Mouse (Mus musculus) adrenal gland, postnatal 14 days (tissue): ENCODE results near the gene Gm2115. TPM values are rescaled to one million over a fixed set of nuclear protein-coding genes. Genes with fewer than 3 reads are reported as not detected.

Experiments
- DNase-seq: peaks from one replicate; pipeline ENCODE4 v3.0.0; 2021; ENCODE audit warnings: mixed read lengths
- total RNA-seq: library from RNA; stranded (reverse); gene quantifications from 2 replicates; pipeline ENCODE4 v1.2.3, GENCODE M21; 2021

The Gm2115 gene
- total RNA-seq, 1 experiment from 2014 or later: 18.6 TPM

DNA sequence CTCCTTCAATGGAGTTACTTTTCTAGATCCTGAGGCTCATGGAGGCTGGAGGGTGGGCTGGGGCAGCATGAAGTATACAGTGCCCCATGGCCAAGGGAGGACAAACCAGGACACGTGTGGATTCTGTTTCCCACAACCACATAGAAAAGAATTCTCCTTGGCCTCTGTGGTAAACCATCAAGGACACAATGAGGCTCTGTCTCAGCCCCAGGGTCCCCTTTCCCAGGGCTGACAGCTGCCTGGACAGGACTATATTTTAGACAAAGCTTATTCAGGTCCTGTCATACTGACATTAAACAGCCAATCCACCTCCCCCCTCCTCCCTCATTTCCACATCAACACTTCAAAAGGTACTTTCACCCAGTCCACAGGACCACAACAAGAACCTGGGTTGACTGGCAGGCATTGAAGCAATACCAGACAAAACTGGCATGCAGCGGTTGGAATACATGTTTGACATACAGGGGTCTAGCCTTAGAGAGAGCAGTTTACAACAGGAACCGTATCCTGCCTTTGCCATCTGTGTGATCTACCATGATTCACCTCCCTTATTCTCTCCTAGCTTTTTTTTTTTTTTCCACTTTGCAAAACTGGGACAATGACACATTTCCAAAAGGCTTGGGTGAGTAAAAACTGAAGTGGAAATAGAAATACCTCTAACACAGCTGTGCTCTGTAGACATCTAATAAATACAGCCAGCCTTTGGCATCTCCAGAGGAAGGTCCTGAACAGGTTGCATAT lies 57.8 kb downstream of the Gm2115 start:
- DNase-seq: no peak

DNA sequence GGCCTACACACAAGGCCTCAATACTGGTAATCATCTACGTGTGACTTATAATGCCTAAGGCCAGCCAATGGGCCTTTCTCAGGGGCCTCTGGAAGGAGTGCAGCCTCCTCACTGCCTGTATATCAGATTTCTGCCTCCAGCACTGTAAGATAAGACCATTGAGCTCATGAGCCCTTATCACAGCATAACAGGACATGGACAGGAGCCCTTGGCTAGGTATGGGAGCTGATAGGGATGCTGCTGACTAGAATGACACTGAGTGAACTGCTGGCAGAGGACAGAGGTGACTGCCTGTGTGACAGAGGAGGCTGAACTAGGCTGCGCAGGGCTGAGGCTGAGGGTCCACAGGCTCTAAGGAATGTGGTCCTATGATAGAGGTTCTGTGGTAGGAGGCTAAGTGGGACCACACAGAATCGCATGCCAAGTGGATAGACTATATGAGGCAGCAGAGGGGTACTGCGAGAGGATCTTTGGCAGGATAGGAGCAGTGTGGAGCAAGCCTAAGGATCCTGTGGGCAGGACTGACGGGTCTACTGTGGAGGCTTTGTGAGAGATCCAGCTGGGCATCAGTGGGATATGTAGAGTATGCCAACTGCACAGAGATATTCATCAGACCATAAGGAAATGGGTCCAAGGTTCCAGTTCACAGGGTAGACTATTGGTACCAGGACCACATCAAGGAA lies 58.5 kb downstream of the Gm2115 start:
- no peak for DNase-seq

DNA sequence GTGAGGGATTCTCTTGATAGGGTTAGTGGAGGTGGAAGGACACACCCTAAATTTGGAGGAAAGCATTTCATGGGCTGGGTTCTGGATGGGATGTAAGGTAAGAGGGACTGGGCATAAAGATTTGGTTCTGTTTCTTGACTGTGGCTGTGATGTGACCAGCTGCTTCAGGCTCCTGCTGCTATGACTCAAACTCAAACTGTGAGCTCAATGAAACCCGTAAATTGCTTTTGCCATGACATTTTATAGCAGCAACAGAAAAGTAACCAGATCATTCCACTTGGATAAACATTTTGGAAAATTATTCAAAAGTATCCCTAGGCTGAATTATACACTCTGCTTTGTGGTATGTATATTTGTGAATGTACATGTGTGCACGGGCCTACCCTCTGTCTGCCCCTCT lies 61.9 kb downstream of the Gm2115 start:
- no peak for DNase-seq

DNA sequence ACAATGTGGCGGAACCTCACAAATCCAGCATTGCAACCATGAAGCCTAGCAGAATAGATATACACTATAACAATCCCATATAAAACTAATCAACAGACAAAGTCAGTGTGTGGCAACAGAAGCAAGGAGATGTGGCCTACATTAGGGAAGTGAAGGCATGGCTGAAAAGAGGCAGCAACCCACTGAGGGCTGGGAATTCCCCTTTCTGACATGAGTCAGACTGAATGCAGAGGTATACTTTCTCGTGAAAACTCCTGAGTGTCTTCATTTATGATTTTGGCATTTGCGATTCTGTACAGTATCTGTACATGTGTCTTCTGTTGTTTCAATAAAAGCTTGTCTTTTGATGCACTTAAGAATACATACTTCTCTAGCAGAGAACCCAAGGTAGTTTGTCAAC lies 62.6 kb downstream of the Gm2115 start:
- no peak for DNase-seq

DNA sequence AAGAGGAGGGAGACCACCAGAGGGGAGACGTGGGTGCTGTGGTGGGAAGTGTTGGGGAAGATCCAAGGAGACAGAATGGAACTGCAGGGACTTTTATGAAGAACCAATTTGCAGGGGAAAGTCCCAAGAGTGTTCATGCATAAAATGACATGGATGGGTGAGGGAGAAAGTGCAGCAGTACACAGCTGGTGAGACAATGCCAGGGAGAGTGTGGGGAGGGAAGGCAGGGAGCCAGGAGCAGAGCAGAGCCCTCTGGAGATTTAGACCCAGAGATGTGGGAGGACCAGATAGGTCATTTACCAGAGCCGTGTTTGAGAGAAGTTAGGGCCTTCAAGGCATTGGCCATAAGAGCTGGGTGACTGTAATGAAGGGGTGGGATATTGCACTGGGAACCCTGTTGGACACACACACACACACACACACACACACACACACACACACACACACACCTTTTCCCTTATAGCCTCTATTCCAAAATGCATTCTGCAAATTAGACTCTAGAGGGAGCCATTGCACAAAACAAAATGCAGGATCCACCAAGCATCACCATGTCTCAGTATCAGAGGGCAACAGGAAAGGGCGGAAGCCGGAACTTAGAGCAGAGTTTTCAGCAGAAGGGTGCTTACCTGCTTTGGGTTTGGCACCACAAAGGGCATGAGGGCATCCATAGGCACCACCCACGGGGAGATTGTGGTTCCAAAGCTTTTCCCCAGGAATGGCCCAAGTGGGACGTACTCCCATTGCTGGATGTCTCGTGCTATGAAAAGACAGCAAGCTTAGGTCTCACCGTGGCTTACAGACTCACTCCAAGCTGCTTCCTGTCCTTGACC lies 65.5 kb downstream of the Gm2115 start:
- peak; percentile 49 for DNase-seq

- no peak for DNase-seq
Observed at GRCm38 (mm10) chr7:84594917-84595303, 66.2 kb downstream of the Gm2115 start.

DNA sequence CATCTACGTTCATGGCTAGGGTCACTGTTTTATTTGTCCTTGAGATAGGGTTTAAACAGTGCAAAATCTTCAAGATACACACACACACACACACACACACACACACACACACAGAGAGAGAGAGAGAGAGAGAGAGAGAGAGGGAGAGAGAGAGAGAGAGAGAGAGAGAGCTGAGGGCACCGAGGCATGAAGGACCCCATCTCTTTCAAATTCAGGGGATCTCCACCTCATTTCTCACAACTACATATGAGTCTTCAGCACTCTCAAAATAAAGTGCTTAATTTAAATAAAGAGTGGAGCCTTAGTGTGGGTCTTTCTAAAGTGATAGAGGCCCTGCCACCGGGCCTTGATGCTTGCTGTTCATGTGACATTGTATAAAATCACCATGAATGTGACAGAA lies 67.2 kb downstream of the Gm2115 start:
- no peak for DNase-seq

DNA sequence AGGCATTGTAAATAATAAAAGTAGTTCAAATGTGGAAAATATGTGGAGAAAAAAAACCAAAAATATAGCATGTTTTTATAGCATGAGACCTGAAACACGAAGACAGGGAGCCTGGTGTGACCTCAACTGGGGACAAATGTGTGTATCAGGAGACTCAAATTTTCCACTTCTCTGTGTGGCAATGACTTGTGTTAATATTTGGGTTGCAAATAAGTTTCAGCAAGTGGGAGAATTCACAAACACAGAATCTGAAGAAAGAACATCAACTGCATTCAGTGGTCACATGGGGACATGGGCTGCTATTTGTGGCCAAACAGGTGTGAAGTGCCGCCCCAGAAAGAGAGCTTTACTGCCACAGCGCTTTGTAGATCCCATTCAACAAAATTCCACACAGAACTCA lies 67.9 kb downstream of the Gm2115 start:
- no peak for DNase-seq

GRCm38 (mm10) chr7:84600631-84601030 lies 71.9 kb downstream of the Gm2115 start:
- no peak for DNase-seq

DNA sequence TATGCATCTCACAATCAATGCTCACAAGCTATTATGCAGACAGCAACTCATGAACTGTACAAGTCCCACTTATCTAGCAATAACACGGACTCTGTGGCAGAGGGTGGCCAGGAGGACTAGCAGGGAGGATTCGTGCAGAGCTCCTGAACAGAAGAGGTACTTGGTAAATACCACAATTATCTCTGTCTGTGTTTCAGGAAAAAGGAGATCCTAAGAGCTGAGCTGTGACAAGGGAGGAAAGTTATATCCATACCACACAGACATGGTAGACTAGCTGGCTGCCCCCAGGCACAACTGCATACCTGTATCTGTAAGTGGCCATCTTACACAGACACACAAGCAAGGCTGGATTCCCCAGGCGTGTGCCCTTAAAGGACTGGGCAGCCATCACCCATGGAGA lies 72.6 kb downstream of the Gm2115 start:
- DNase-seq: no peak

DNA sequence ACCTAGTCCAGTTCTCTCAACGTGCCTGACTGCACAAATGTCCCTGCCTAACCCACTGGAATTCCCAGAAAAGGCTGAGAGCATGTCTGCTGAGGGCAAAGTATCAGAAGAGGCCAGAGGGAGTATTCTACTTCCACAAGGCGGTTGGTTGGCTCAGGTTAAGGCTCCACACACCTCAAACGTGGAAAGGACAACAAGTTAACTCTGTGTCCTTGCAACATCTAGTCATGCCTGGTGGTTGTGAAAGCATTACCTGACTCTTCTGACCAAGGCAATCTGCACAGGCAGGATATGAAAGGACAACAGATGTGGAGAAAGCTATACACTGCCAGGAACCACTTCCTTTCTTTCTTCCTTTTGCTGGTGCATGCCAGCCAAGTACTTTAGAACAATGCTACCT lies 75.7 kb downstream of the Gm2115 start:
- DNase-seq: peak; percentile 43

GRCm38 (mm10) chr7:84605033-84605687 lies 76.4 kb downstream of the Gm2115 start:
- DNase-seq: peak; percentile 24

DNA sequence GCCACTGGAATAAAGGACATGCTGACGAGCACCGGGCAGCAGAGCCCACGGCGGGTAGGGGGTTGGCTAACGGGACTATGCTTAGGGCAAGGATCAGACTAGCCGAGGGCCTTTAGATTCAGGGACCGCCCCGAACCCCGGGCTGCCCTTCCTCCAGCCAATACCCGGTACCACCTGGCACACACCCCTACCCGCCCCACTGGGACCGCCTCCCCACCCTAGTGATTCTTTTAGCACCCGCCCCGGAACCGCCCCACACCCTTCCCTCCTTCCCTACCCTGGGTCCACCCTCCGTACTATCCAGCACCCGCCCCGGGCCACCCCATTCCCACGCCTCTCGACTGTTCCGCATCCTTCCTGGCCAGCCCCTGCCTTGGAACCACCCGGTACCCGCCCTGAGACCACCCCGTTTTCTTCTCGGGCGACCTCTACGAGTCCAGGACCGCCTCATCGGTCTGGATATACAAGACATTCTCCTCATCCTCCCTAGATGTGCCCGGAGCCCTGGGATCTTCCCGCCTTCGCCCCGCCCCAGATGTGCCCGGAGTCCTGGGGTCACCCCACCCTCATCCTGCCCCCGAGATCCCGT lies 77.0 kb downstream of the Gm2115 start:
- peak; percentile 94 for DNase-seq

DNA sequence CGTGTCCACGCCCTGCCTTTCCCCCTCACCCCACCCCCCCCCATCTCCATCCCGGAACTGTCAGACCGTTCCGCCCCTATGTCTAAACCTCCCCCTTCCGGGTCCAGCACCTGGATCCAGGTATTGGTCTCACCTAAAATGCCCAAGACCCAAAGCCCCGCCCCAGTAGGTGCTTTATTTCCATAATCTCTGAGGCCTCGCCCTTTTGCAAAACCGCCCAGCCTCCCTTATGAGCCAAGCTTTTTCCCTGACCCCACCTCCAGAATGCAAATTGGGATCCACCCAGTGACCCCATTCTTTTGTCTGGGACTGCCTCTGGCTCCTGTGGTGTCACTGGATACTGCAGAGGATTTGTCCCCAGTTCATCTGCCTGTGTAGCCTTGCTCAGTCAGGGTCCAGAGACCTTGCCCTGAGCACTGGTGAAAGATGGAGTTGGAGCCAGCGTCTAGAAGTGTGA lies 77.6 kb downstream of the Gm2115 start, which contains the start of gene Fah:
TSS of gene Fah (minus strand) at position 430 of the 457 bp plus-strand sequence.
- peak; percentile 77 for DNase-seq

DNA sequence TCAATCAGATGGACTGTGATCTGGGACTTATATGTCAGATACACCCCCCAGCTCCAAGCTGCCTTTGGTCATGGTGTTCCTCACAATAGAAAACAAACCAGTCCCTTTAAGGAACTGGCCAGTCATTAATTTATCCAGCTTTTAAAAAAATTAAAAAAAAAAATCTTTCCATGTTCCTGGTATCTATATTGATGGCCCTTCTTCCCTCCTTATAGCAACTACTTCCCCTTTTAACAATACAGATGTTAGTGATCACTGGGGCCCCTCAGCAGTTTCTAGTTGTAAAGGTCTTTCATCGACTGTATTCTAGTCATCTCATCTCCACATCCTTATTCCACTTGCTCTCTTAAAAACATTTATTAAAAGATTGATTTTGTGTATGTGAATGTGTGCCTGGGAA lies 82.9 kb downstream of the Gm2115 start:
- DNase-seq: no peak

- DNase-seq: no peak
Observed at GRCm38 (mm10) chr7:84612445-84612844, 83.7 kb downstream of the Gm2115 start.

GRCm38 (mm10) chr7:84618951-84619350 lies 90.2 kb downstream of the Gm2115 start:
- no peak for DNase-seq

DNA sequence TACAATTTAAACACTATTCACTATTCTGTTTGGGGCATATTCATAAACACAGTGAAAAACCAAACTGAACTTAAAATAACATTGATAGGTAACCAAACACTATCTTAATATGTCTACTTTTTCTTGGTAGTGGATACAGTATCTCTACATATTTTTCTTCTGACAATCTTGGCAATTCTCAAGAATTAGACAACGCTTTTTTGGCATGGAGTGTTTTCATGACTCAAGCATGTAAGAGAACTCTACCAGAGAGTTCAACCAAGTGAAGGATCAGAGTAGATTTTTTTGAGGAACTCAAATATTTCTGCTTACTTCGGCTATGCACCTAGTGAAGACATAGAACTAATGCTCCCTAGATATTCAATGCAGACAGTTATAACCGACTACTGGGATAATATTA lies 92.2 kb downstream of the Gm2115 start:
- DNase-seq: no peak

GRCm38 (mm10) chr7:84623718-84624117 lies 95.0 kb downstream of the Gm2115 start:
- no peak for DNase-seq

- DNase-seq: no peak
Observed at GRCm38 (mm10) chr7:84631878-84632277, 103.1 kb downstream of the Gm2115 start.
